Mouse (Mus musculus): ENCODE measurements around the gene Tceal7.

GRCm38 (mm10) chrX:136195193-136195944 is 19.2 kb upstream of the Tceal7 start:
- TF ChIP-seq MAFK (IDR thresholded peaks at IDR 0.05; ENCODE audit: insufficient read depth, low read depth, low read length) (0 out of 2 replicates have a peak, but pooled peaks have one; percentile 19), ZC3H11A (IDR thresholded peaks at IDR 0.05; ENCODE audit: borderline replicate concordance, low read depth, low read length) (no peak), CHD2 (IDR thresholded peaks at IDR 0.05; ENCODE audit: low read depth, low read length) (no peak), ZNF384 (IDR thresholded peaks at IDR 0.05; ENCODE audit: low read depth, low read length) (no peak), HCFC1 (IDR thresholded peaks at IDR 0.05; ENCODE audit: borderline replicate concordance, insufficient read depth, low read length) (no peak)
